Mouse (Mus musculus) heart, adult 9 months (tissue): ENCODE measurements at regions not wholly inside any gene's neighbourhood (a gene's known extent, or its start where the extent isn't known, plus 50 kb on each side); places are given as distances from the start of the nearest gene placed in this dataset.

Experiments used
- DNase-seq, 2 experiments: peaks; one replicate each; pipeline ENCODE4 v3.0.0; 2022; ENCODE audit warnings: low spot score in 2 of 2

DNA sequence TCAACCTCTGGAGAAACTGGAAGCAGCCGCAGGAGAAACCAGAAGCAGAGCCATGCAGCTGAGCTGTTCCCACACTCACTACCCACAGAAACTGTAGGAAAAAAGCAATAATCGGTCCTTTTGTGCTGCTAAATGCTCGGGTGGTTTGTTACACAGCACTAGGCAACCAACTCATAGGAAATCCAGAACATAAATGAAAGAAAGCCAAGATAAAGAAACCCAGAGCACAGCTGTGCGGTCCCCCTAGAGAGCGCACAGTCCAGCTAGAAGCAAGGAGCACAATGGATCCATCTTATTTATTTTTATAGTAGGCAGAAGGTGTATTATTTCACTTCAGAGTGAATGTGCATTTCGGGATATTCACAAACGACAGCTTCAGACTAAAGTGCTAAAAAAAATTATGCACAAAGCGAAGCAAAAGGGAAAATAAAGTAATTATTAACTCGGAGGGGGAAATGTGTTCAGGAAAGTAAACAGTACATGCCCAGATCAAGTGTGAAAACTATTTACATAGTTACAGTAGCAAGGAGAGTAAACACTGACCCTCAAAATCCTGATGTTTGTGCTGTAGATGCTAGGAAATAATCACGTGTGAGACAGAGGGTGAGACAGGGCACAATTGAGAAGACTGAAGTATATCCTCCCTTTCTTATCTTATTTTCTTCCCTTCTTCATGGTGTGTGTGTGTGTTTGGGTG, 204.4 kb upstream of the Noct start:
- DNase-seq = no peak

DNA sequence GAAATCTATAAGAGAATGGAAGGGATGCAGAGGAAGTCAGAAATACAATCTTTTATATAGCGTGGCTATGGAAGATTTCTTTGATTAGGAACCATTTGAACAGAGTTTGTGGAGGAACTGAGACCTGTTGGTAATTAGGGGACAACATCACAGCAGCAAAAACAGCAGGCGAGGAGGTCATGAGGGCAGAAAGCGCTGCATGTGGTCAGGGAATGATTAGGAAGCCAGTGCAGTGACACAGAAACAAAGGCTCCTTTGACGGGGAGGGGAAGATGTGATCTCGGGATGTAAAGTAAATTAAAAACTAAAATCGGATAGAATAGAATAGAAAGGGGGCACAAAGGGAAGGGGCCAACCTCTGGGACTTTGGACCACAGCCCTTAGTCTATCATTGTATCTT, 199.6 kb upstream of the Noct start:
- DNase-seq = no peak

DNA sequence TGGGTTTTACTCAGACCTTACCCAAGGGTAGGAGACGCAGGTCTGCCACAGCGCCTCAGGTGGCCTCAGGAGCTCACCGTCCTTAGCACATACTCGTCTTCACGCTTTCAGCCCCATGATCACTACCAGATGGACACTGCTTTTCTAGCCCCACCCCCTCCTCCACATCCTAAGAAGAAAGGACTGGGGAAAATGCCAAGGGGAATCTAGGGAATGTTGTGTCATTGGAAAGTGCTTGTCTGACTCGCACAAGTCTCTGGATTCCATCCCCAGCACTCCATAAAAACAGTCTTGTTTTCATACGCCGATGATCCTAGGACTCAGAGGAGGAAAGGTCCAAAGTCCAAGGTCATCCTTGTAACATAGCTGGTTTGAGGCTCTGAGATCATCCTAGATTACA, 192.4 kb upstream of the Noct start:
- DNase-seq = peak; percentile 6 to 16

DNA sequence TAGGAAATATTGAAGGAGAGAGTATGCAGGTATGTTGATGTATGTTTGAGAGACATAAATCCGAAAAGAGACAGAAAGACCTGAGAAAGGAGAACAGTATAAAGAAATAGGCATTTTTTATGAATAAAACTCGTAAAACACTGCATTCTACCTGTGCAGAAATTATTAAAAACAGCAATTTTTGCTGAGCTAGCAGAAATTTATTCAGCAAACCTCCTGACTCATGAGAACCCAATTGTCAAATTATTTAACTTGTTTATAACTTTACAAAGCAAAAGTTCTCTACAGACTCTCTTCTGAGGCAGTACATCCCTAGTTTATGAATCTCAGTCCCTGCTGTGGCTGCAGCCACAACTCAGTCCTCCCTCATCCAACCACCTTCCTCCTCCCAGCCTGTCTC, 191.0 kb upstream of the Noct start:
- no peak for DNase-seq

DNA sequence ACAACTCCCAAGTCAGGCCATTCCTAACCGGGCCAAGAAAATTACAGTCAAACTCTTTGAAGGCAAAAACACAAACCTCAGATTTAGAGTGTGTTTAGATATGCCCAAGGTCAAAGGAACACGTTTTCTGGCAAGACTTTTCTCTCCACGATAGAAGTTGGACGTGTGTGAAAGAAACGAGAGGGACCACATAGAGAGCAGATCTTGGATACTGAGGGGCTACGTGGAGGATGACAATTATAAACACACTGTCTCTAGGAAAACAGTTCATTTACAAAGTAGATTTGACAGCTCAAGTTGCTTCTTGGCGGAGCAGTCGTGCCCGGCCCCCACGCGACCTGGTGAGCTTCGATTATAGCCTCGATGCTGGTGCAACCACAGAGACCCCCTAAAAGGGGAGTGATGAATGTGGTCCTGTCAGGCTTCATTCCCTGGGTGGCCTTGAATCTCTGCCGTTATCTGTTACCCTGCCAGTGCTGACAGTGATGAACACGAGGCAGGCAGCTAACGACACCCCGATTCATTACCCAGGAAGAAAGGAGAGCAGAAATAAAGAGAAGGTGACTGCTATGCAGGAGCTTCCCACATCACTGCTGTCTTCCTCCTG, 187.4 kb upstream of the Noct start:
- DNase-seq = no peak

DNA sequence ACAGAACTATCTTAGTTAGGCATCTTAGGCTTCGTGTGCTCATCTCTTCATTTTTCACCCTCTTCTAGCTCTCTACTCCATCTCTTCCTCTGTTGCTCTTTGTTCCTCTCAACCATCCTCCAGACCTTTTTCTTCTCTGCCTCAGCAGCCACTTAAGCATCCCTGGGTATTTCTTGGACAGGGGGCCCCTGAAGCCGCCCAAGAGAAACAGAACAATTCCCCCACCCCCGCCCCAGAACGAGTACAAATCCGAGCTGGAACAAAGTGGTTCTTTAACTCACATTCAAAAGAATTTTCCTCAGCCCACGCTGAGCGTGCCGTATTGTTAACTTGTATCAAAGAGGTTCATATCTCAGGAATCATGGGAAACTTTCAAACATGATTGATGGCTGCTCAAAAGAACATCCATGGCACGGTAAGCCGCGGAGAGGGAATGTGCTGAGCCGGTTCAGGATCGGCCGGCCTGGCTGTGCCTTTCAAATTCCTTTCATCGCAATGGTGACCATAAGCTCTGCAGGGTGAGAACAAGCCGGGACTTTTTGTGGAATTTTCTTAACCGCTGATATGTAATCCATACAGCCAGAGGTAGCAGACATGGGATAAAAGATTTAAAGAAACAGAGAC, 181.9 kb upstream of the Noct start:
- no peak for DNase-seq

DNA sequence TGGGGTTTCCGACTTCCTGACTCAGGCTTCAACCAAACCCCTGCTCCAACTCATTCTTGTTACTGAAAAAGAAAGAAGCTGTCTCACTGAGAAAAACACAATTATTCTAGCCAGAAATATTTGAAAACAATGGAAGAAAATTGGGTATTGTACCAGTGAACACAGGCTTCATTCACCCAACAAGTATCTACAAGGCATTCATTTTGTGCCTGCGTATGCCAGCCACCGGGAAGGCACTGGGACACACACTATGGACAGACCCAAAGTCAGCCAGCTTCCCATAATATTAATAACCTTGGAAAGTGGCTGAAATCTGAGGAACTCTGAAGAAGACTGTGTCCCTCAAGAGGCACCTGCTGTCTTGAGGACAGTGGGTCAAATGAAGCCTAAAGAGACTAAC, 175.5 kb upstream of the Noct start:
- DNase-seq = no peak

DNA sequence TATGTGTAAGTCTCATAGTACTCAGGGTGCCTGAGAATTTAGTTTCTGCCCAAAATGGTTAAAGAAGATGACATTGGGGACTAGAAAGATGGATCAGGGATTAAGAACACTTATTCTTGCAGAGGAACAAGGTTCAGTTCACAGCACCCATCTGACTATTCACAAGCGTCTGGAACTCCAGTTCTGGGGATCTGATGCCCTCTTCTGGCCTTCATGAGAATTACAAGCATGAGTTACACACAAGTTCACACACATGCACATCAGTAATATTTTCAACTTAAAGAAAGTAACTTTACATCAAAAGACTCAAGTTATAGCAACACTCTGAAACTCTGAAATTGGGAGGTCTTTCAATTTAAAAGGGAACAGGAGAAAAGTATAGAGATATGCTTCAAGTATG, 174.1 kb upstream of the Noct start:
- no peak for DNase-seq

DNA sequence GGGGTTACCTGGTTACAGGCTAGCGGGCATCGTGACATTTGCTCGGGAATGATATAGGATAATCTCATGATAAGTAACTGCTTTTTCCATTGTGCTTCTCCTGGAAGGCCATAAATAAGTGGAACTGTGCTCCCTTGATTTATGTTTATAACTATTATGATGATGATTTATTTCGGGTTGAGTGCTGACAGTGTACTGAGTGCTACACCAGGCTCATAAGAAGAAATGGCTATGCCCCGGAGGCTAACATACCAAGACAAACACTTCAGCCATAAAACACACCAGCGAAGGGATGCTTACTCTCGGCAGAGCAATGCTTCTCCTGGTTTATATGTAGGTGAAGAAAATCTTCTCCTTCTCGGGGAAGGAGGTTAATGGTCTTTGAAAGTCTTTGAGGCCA, 169.2 kb upstream of the Noct start:
- DNase-seq = no peak

DNA sequence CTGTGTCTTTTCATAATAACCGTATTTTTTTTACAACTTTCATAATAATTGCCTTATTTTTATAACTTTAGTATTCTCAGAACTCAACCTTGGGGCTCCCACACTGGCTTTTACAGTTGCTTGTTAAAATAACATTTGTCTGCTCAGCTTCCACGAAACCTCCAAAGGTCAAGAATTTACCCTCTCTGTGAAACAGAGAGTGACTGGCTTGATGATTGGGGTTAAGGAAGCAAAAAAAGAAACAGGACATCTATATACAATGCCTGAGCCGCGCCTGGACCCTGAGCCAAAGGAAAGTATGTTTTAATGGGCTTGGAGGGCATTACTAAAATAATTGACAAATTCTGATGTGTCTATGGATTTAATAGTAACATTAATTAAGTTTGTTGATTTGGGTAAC, 160.0 kb upstream of the Noct start:
- no peak for DNase-seq

DNA sequence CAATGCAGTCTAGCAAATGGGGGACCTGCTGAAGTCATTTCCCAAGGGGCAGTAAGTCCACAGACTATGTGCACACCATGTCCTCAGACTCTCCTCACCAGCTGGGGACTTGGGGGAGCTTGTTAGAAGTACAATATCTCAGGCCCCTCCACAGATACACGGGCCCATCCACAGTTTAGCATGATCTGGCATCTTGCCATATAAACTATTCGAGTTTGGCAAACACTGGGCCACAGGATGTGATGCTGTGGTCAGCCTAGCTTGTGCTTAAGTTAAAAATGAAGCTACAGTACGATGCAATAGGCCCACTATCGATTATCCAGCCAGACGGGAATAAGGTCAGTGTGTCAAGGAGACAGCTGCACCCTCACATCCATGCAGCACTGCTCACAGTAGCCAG, 157.9 kb upstream of the Noct start:
- no peak for DNase-seq

DNA sequence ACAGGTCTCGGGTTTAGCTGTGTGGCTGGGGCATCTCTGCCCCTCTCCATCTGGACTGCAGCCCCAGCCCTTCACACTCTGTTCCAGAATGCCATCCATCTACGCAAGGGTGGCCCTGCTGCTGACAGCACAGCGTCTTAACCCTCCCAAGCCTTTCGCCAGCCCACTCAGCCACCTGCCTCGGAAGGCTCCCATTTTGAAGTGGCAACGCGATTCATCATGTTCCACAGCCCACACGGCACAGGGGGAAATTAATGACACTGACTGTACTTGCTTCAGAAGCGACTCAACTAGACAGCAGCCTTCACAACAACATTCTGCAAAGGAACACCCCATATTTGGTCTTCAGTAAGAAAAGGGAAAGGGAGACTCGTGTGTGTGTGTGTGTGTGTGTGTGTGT, 151.8 kb upstream of the Noct start:
- DNase-seq = no peak

DNA sequence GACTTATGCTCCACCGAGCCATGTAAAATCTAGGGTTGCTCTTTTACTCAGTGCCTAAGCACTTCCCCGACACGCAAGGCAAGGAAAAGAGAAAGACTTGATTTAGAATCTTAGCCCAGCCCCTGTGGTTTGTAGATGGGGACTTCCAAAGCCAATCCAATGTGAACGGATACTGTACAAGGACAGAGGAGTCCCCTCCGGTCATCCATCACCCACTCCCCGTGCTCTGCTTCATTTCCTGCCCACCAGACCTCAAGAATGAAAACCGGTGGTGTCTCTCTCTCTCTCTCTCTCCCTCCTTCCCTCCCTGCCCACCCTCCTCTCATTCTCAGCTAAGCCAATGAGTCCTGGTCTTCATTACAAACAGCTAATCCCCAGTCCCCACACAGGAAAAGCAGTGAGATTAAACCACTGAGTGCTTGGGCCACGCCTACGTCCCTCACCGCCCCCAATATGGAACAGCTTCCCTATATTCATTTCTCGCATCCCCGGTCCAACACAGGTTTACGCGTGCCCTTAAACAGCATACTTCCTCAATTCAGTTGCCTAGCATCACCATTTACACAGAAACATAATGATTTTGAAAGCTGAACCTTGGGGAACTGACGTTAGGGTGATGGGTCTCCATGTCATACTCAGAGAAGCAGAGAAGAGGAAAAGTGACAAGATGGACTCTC, 151.1 kb upstream of the Noct start:
- no peak for DNase-seq

DNA sequence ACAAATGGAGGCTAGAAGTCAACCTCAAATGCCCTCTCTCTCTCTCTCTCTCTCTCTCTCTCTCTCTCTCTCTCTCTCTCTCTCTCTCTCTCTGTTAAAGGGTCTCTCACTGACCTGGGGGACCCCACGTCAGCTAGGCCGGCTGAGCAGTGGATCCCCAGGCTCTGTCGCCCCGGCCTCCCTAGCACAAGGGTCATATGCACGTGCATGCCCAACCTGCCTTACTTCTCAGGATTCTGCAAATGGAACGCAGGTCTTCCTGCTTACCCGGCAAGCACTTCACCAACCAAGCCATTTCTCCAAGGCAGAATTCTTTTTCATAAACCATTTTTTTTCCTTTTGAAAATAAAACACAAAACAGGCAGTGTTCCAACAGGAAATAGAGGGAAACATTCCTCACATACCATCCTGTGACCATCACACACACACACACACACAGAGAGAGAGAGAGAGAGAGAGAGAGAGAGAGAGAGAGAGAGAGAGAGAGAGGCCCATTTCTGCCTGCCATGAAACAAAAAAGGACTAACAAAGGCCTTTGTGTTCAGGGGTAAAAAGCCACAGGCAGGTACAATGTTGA, 150.4 kb upstream of the Noct start:
- no peak for DNase-seq

DNA sequence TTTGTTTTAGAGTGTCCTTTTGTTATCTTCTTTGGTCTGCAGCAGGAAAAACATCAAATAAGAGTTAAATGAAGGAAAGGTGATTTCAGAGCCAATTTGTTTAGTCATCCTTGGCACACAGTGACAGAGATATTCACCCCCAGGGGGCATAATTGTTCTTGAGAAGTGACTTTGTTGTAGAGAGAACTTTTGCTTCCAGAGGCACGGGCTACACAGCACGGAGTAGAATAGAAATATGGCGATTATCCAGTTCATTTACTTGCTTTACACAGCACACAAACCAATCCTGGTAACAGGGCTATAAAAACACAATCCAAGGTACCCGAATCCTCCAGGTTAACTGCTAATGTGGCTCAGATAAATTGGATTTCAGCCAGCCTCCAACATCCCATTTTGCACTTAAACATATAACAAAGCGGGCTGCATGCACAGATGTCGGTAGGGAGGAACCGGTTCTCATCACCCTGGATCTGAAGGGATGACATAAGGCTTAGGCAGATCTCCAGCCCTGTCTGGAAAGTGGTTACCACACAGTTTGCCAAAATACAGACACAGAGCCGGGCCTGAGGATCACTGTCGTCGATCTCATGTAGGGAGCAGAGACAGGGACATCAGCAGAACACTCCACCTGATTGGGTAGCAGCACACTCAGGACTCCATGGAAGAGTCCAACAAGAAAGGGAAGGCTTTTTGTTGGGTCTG, 148.9 kb upstream of the Noct start:
- DNase-seq = peak; percentile 15 to 55

DNA sequence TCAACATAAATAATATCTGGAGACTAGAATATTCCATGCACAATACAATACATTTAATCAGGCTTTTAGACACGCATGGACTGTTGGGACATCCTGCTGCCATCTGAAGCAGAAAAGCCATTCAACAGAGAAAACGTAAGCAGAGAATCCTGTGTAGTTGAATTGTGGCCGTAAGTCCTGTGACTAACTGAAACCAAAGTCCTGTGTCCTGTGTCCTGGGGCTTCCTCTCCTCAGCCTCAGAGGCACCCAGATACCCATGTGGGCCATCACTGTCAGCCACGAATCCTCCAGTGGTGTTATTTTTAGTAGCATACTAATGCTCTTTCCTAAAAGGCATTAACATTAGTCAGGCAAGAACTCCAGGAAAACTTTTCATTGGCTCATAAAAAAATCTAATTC, 145.8 kb upstream of the Noct start:
- DNase-seq = no peak

DNA sequence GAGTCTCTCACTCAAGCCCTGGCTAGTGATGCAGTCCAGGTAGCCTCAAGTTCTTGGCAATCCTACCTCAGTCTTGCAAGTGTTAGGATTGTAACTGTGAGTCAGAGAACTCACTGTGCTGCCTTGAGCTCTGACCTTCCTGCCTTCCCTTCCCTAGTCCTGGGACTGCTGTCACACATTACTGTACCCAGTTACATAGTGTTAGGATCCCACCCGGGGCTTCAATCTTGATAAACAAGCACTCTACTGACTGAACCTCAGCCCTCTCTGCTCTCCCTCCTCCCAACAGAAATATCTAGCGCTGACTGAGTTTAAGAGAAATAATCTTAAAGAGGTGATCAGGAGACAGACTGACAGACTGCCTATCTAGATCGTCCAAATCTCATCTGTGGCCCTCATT, 143.8 kb upstream of the Noct start:
- DNase-seq = no peak

DNA sequence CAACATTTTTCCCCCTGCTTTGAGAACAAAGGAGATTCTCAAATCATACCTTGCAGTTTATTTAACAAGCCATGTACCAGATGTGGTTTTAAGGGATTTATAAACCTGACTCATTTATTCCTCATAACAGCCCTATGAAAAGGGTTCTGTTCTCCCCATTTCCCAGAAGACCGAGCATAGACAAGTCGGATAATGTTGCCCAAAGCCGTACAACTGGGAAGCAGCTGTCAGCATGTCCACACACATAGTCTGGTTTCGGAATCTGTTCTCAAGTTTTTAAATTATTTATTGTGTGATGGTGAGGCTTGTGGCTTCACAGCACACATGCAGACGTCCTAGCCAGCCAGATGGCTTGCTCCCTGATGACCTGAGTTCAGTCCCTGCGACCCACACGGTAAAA, 143.4 kb upstream of the Noct start:
- no peak for DNase-seq

DNA sequence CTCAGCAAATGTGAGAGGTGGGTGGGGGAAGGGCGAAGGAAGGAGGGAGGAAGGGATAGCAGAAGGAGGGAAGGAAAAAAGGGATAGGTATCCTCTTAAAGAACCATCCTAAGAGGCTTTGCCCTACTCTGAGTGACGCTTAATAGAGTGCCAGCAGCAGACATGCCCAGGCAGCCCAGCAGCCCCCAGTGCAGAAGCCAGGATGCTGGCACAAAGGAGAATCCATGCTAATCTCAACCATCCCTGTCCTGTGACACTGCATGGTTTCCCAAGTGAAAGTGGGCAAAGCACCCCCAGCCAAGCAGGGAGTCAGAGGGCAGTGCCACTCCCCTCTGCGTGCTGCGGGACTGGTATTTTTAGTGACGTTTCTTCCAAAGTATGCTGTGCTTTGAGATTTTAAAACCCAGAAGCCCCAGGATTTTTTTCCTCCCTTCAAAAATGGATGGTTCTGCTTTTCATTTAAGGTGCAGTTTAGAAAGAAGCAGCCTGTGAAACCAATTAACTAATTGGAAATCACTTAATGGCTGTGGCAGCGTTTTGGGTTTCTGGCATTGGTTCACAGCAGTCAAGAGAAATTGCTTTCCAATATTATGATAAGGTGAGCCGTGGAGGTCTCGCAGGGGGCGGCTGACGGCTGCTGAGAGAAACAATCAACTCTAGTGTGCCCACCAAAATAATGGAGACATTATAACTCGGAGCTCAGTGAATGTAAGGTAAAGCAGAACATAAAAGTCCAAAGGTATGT, 141.2 kb upstream of the Noct start:
- DNase-seq = no peak

DNA sequence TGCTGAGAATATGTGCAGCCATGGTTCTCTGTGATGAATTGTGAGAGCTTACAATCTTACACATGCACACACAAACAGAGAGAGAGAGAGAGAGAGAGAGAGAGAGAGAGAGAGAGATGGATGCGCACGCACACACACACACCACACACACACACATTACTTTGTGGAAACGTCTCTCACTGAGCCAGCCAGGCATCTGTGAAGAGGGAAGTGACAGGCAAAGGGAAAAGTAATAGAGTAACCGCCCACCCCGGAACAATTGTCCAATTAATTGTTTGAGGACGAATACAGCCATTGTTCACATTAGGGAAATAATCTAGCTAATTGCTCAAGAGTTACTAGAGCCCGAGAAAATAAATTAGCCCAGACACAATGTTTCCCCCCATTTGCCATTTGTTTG, 140.7 kb upstream of the Noct start:
- DNase-seq = no peak

DNA sequence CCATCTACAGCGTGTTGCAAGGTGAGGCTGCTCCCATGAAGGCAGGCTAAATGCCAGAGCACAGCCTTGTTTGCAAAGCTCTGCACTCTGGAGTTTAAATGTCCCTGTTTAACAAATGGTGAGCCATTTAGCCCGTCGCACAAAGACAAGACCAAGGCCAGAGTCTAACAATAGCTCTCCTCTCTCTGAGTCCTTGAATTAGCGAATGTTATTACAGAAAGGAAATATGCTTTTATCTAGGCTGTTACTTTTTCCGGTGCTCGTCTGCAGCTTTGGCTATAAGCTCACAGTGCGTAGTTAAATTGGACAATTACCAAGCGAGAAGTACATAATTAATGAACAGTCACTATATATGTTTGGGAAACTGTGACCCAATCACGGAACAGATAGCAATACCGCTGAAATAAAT, 137.8 kb upstream of the Noct start:
- DNase-seq = no peak
